Mouse (Mus musculus) hindbrain, embryonic 15.5 days (tissue): ENCODE results near the gene Fkbp9. TPM values are rescaled to one million over a fixed set of nuclear protein-coding genes. Genes with fewer than 3 reads are reported as not detected.
A peak's percentile ranks its signal among the peaks of the same experiment; 100 is the strongest.

Experiments used
- ATAC-seq: fragments of 200-750 bp; cut with Nextera tagmentation; 2 replicates; pipeline ENCODE4 v1.8.0; 2017; ENCODE audit warnings: low read depth, moderate number of reproducible peaks, moderate TSS enrichment; ENCODE audit not compliant: low FRiP score
- H3K27ac ChIP-seq: fragments of 300-500 bp; sonication (generic); replicated peaks from 2 replicates; pipeline ENCODE4 v1.5.1; 2015; ENCODE audit warnings: mild to moderate bottlenecking, inconsistent platforms
- H3K27me3 ChIP-seq: fragments of 300-500 bp; sonication (generic); 2 replicates; pipeline ENCODE4 v1.6.1; 2015; ENCODE audit warnings: control low read depth, inconsistent platforms
- H3K36me3 ChIP-seq: fragments of 300-500 bp; sonication (generic); 2 replicates; pipeline ENCODE4 v1.6.1; 2015; ENCODE audit warnings: control low read depth, inconsistent platforms
- H3K4me1 ChIP-seq: fragments of 300-500 bp; sonication (generic); replicated peaks from 2 replicates; pipeline ENCODE4 v1.6.1; 2015; ENCODE audit warnings: control low read depth, inconsistent platforms
- H3K4me2 ChIP-seq: fragments of 300-500 bp; sonication (generic); 2 replicates; pipeline ENCODE4 v1.6.1; 2015; ENCODE audit warnings: moderate library complexity, mild to moderate bottlenecking, inconsistent platforms
- H3K4me3 ChIP-seq: fragments of 300-500 bp; sonication (generic); 2 replicates; pipeline ENCODE4 v1.5.1; 2015; ENCODE audit warnings: mild to moderate bottlenecking, inconsistent platforms
- H3K9ac ChIP-seq: fragments of 300-500 bp; sonication (generic); 2 replicates; pipeline ENCODE4 v1.6.1; 2015; ENCODE audit warnings: inconsistent platforms
- H3K9me3 ChIP-seq: fragments of 300-500 bp; sonication (generic); 2 replicates; pipeline ENCODE4 v1.6.1; 2016; ENCODE audit warnings: control low read depth, inconsistent platforms
- WGBS: fragments of 180-500 bp; shearing (Covaris S2); methylation state at CpG from one replicate; pipeline ENCODE4 v1.1.7; 2015; 5-methylcytosine and 5-hydroxymethylcytosine counted together
- polyA plus RNA-seq: library from polyadenylated mRNA; unstranded; fragments of >200 nt; fragmentation: Nextera tagmentation; extraction: Ambion mirVana; gene quantifications from 2 replicates; pipeline ENCODE4 v1.2.1, GENCODE M21; 2015

Fkbp9 gene
- polyA plus RNA-seq, 1 experiment from 2014 or later = 42.8 TPM

- Histone ChIP-seq H3K9ac (no peak overlapping the region), H3K27ac (no peak overlapping the region), H3K4me1 (no peaks in the 10 kb centered on the region), H3K9me3 (no peaks in the 10 kb centered on the region), H3K27me3 (no peaks in the 10 kb centered on the region), H3K4me3 (no peak overlapping the region), H3K36me3 (peaks cover 31% of the 10 kb centered on the region), H3K4me2 (no peak overlapping the region)
- 96% methylated on average over 2 of the region's 2 CpGs for WGBS
- ATAC-seq = no peak
These were observed 58.9 kb downstream of the Fkbp9 start for GRCm38 (mm10) chr6:56890762-56891161.

GRCm38 (mm10) chr6:56899601-56900000 lies 67.7 kb downstream of the Fkbp9 start:
- no peak for ATAC-seq
- H3K27me3 ChIP-seq = no peaks in the 10 kb centered on the region
- H3K4me1 ChIP-seq = peaks cover 21% of the 10 kb centered on the region
- no peak overlapping the region for H3K4me3 ChIP-seq
- H3K27ac ChIP-seq = no peak overlapping the region
- WGBS = 87% methylated on average over 3 of the region's 3 CpGs
- no peak overlapping the region for H3K4me2 ChIP-seq
- no peaks in the 10 kb centered on the region for H3K9me3 ChIP-seq
- no peak overlapping the region for H3K9ac ChIP-seq
- H3K36me3 ChIP-seq = no peaks in the 10 kb centered on the region

DNA sequence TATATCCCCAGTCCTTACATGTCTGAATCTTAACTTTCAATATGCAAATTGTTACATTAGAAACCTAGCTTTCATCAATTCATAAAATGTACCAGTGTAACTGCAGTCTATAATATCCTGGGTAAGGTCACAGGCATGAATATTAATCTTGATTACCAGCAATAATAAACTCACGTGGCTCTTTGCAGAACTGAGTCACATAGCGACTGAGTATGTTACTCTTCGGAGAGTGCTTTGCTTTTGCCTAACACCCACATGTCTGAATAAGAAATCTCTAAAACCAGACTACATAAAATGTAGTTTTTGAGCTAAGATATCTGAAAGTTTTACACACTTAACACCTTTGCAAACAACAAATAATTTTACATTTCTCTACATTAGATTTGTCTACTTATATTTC lies 69.5 kb downstream of the Fkbp9 start:
- WGBS = 68% methylated on average over 3 of the region's 3 CpGs

GRCm38 (mm10) chr6:56901824-56902386 lies 70.0 kb downstream of the Fkbp9 start:
- Histone ChIP-seq H3K27ac (no peak overlapping the region), H3K9ac (no peak overlapping the region), H3K4me1 (peaks cover 27% of the 10 kb centered on the region), H3K4me2 (0 out of 2 replicates have a peak overlapping the region, but pooled peaks have one; percentile 13), H3K4me3 (no peak overlapping the region), H3K36me3 (no peaks in the 10 kb centered on the region), H3K27me3 (no peaks in the 10 kb centered on the region), H3K9me3 (no peaks in the 10 kb centered on the region)
- ATAC-seq = peak; percentile 37; the same call in 1 of the 2 replicates
- 41% methylated on average over 12 of the region's 12 CpGs for WGBS

More for the DNA sequence above, 69.5 kb downstream of the Fkbp9 start:
- peaks cover 27% of the 10 kb centered on the region for H3K4me1 ChIP-seq
- no peak overlapping the region for H3K4me3 ChIP-seq
- H3K4me2 ChIP-seq = no peak overlapping the region
- no peak for ATAC-seq
- no peaks in the 10 kb centered on the region for H3K9me3 ChIP-seq
- H3K27ac ChIP-seq = no peak overlapping the region
- no peaks in the 10 kb centered on the region for H3K36me3 ChIP-seq
- H3K9ac ChIP-seq = no peak overlapping the region
- H3K27me3 ChIP-seq = no peaks in the 10 kb centered on the region

DNA sequence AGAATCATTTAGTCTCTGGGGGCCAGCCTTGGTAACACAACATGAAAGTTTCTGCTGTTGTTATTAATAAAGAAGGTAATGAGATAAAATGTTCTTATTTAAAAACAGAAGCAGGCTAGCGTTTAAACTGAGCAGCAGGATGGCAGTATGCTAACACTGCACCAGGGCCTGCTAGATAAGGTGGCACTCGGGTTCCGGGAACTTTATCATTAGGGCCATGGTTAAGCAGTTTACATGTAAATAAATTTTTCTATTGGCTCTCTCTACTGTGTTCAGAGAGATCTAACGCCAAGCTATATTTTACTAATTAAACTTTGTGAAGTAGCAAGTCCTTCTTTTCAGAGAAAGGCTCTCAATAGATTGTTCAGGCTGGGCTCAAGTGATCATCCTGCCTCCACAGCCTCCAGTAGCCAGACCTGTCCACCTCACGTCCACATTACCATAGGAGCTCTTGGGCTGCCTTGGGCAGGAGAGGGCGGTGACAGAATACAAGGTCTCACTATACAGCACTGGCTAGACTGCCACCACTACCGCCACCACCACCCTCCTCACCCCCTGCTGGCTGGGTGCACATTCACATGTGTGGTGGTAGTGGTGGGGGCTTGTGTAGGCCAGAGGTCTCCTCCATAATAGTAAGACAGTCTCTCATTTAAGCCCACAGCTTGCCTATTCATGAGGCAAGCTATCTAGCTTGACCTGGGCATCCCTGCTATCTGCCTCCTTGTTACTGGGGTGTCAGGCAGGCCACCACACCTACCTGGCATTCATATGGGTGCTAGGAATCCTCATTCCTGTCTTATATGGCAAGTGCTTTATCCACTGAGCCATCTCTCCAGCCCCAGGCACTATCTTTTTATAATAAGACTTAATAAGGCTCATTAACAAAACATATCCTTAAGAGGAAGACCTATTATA lies 71.0 kb downstream of the Fkbp9 start:
- 81% methylated on average over 7 of the region's 7 CpGs for WGBS
- no peaks in the 10 kb centered on the region for H3K27me3 ChIP-seq
- no peak overlapping the region for H3K4me2 ChIP-seq
- peaks cover 27% of the 10 kb centered on the region for H3K4me1 ChIP-seq
- H3K27ac ChIP-seq = no peak overlapping the region
- ATAC-seq = no peak
- no peak overlapping the region for H3K4me3 ChIP-seq
- no peak overlapping the region for H3K9ac ChIP-seq
- H3K9me3 ChIP-seq = no peaks in the 10 kb centered on the region
- H3K36me3 ChIP-seq = no peaks in the 10 kb centered on the region

- peaks cover 27% of the 10 kb centered on the region for H3K4me1 ChIP-seq
- 56% methylated on average over 6 of the region's 6 CpGs for WGBS
These were observed 72.0 kb downstream of the Fkbp9 start for GRCm38 (mm10) chr6:56903831-56904230.

DNA sequence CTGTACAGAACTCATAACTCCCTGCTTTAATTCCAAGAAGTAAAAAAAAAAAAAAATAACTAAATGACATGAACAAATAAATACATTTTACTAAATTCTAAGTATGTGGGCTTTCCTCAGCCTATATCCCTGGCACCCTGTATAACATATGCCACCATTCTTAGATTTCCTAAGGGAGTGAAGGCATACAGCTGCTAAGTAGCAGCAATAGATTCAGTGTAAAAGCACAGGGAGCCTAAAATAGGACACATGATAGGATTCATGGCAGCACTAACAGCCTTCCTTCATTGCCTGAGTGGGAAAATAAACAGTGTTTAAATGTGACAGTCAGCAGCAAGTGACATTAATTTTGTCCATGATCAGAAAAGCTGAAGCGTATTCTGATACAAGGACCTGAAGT lies 72.5 kb downstream of the Fkbp9 start:
- Histone ChIP-seq H3K27me3 (no peaks in the 10 kb centered on the region), H3K4me2 (no peak overlapping the region), H3K9me3 (no peaks in the 10 kb centered on the region), H3K4me3 (no peak overlapping the region), H3K27ac (no peak overlapping the region), H3K9ac (no peak overlapping the region), H3K4me1 (peaks cover 27% of the 10 kb centered on the region), H3K36me3 (no peaks in the 10 kb centered on the region)
- no peak for ATAC-seq
- 69% methylated on average over 1 of the region's 1 CpGs for WGBS

More at GRCm38 (mm10) chr6:56903831-56904230, 72.0 kb downstream of the Fkbp9 start:
- Histone ChIP-seq H3K4me3 (no peak overlapping the region), H3K27me3 (no peaks in the 10 kb centered on the region), H3K27ac (no peak overlapping the region), H3K9ac (no peak overlapping the region), H3K4me2 (no peak overlapping the region), H3K36me3 (no peaks in the 10 kb centered on the region), H3K9me3 (no peaks in the 10 kb centered on the region)
- no peak for ATAC-seq

- no peaks in the 10 kb centered on the region for H3K9me3 ChIP-seq
- no peak for ATAC-seq
- no peak overlapping the region for H3K4me2 ChIP-seq
- H3K4me1 ChIP-seq = peaks cover 27% of the 10 kb centered on the region
- no peak overlapping the region for H3K27ac ChIP-seq
- no peaks in the 10 kb centered on the region for H3K36me3 ChIP-seq
- no peak overlapping the region for H3K9ac ChIP-seq
- 82% methylated on average over 2 of the region's 2 CpGs for WGBS
- H3K4me3 ChIP-seq = no peak overlapping the region
- no peaks in the 10 kb centered on the region for H3K27me3 ChIP-seq
These were observed 73.1 kb downstream of the Fkbp9 start for GRCm38 (mm10) chr6:56904982-56905381.

DNA sequence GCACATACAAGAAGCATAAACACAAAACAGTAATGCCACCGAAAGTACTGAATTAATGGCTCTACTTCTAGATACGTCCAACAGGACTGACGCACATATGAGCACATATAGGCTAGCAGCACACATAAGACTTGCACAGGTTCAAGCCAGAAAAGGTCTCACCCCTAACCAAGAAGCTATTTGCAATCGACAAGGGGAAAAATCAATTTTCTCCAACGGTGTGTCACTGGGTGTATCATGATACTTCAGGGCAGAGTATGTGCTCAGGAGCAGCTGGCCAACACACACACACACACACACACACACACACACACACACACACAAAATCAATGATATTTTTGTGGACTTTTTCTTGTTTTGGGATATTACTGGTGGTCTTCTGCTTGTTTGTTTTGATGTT lies 73.6 kb downstream of the Fkbp9 start:
- Histone ChIP-seq H3K36me3 (no peaks in the 10 kb centered on the region), H3K27me3 (no peaks in the 10 kb centered on the region), H3K9ac (no peak overlapping the region), H3K4me3 (no peak overlapping the region), H3K4me2 (no peak overlapping the region), H3K27ac (no peak overlapping the region), H3K4me1 (peaks cover 27% of the 10 kb centered on the region), H3K9me3 (no peaks in the 10 kb centered on the region)
- 88% methylated on average over 5 of the region's 5 CpGs for WGBS
- no peak for ATAC-seq

GRCm38 (mm10) chr6:56906121-56906846 lies 74.4 kb downstream of the Fkbp9 start:
- Histone ChIP-seq H3K36me3 (no peaks in the 10 kb centered on the region), H3K27ac (no peak overlapping the region), H3K9ac (no peak overlapping the region), H3K4me2 (no peak overlapping the region), H3K9me3 (no peaks in the 10 kb centered on the region), H3K4me3 (no peak overlapping the region), H3K27me3 (no peaks in the 10 kb centered on the region), H3K4me1 (peaks cover 27% of the 10 kb centered on the region)
- ATAC-seq = no peak
- WGBS = 84% methylated on average over 8 of the region's 8 CpGs

- Histone ChIP-seq H3K27ac (no peak overlapping the region), H3K27me3 (no peaks in the 10 kb centered on the region), H3K4me3 (no peak overlapping the region), H3K4me2 (no peak overlapping the region), H3K36me3 (no peaks in the 10 kb centered on the region), H3K9me3 (no peaks in the 10 kb centered on the region), H3K9ac (no peak overlapping the region), H3K4me1 (peaks cover 21% of the 10 kb centered on the region)
- 99% methylated on average over 3 of the region's 3 CpGs for WGBS
- no peak for ATAC-seq
These were observed 76.1 kb downstream of the Fkbp9 start for GRCm38 (mm10) chr6:56907973-56908372.

- Histone ChIP-seq H3K27ac (no peak overlapping the region), H3K36me3 (no peaks in the 10 kb centered on the region), H3K4me2 (no peak overlapping the region), H3K4me1 (peaks cover 18% of the 10 kb centered on the region), H3K9me3 (no peaks in the 10 kb centered on the region), H3K4me3 (no peak overlapping the region), H3K9ac (no peak overlapping the region), H3K27me3 (no peaks in the 10 kb centered on the region)
- 91% methylated on average over 2 of the region's 2 CpGs for WGBS
- no peak for ATAC-seq
These were observed 76.5 kb downstream of the Fkbp9 start for GRCm38 (mm10) chr6:56908397-56908796.
